ENCODE assay signal across 8 mouse cellular contexts in the genomic region with DNA sequence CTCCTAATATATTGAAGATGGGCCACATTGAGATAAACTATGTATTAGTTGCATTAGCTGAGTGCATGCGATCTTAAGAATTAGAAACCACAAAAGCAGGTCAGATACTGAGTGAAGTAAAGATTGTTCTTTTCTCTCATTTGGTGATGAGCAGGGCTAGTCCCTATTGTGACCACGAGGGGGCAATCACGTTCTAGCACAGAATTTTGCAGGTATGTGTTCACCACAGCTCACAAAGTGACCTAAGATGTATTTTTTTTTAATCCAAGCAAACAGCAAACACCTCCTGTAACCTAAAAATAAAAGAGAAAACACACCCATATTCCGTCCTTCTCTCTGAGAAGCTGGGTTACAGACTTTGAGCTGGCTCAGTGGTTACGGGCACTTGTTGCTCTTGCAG. TPM values are rescaled to one million over a fixed set of nuclear protein-coding genes. Genes with fewer than 3 reads are reported as not detected.
A peak's percentile ranks its signal among the peaks of the same experiment; 100 is the strongest.
DNase-seq lines count a peak whose midpoint lies in the region; ATAC-seq and TF ChIP-seq lines count a peak whose summit lies in the region.

No protein-coding gene starts in this region.

- H3K9me3 ChIP-seq in heart, embryonic 12.5 days (replicated peaks), result no peaks in the 10 kb centered on the region
- H3K9me3 ChIP-seq in G1E (replicated peaks), result no peaks in the 10 kb centered on the region

- no peak overlapping the region for H3K4me3 ChIP-seq in heart, embryonic 12.5 days
- H3K4me3 ChIP-seq in G1E (ENCODE audit: low read depth, low read length), result no peak overlapping the region

- TF ChIP-seq CTCF in G1E (IDR thresholded peaks at IDR 0.05; ENCODE audit: low read depth, low read length), result peak; percentile 92

- no peaks in the 10 kb centered on the region for H3K36me3 ChIP-seq in heart, embryonic 12.5 days
- H3K36me3 ChIP-seq in G1E (replicated peaks), result peaks cover 15% of the 10 kb centered on the region

- no peaks in the 10 kb centered on the region for H3K27me3 ChIP-seq in heart, embryonic 12.5 days (replicated peaks)
- no peaks in the 10 kb centered on the region for H3K27me3 ChIP-seq in G1E (ENCODE audit: insufficient read depth, low read length)

- no peak overlapping the region for H3K4me2 ChIP-seq in heart, embryonic 12.5 days

- DNase-seq in heart, adult 18-20 months, result peak; percentile 41 to 69
- DNase-seq in G1E (ENCODE audit: low spot score), result no peak
- peak; percentile 83 for DNase-seq in cerebellum, adult 9-10 months
- DNase-seq in layer of hippocampus, adult 18-20 months (ENCODE audit: low spot score in 2 of 2), result peak; percentile 48 to 84
- DNase-seq in lung, postnatal 25 days (ENCODE audit: low spot score), result peak; percentile 41
- peak; percentile 13 for DNase-seq in spleen, adult 12 weeks (ENCODE audit: low spot score)

- 26% methylated on average over 5 of the region's 5 CpGs for WGBS in heart, embryonic 12.5 days

- no peak overlapping the region for H3K27ac ChIP-seq in heart, embryonic 12.5 days (ENCODE audit: poor library complexity, severe bottlenecking)

- H3K9ac ChIP-seq in heart, embryonic 12.5 days, result no peak overlapping the region

- peaks cover 8% of the 10 kb centered on the region for H3K4me1 ChIP-seq in heart, embryonic 12.5 days (replicated peaks)
- peaks cover 15% of the 10 kb centered on the region for H3K4me1 ChIP-seq in G1E (ENCODE audit: insufficient read depth, low read depth, low read length)

- ATAC-seq in heart, embryonic 12.5 days (ENCODE audit: insufficient number of reproducible peaks, low FRiP score), result no peak
- peak; percentile 71 for ATAC-seq in G1E (ENCODE audit: extremely low read depth, insufficient number of reproducible peaks, low FRiP score, poor library complexity, severe bottlenecking)
- peak; percentile 89 for ATAC-seq in frontal cortex, adult (ENCODE audit: low TSS enrichment)

RNA-seq across cellular contexts. Expression of gene Gpr65, which starts 12.1 kb away (rescaled TPM):
- total RNA-seq in heart, adult 18-20 months (2021), result 1 to 10 TPM in 1 of 2 experiments, under 1 TPM in 1; 0.89 to 1.2 TPM
- 0.62 and 0.72 TPM in 2 replicates for polyA plus RNA-seq in heart, embryonic 12.5 days (2016; fragmentation: Nextera tagmentation; extraction: Ambion mirVana)
- total RNA-seq in G1E (2014; fragmentation: Nextera tagmentation) (142 and 144 TPM in 2 replicates), G1E (2017) (202 and 232 TPM in 2 replicates)
- 1.4 and 2.4 TPM in 2 replicates for polyA plus RNA-seq in G1E (2012)
- not detected for total RNA-seq in layer of hippocampus, adult 18-20 months (2021)

RNA-seq across cellular contexts. Expression of gene Galc, which starts 21.3 kb away (rescaled TPM):
- total RNA-seq in heart, adult 18-20 months (2021), result 1 to 10 TPM; 7.7 to 8.8 TPM
- 8.5 and 9.2 TPM in 2 replicates for polyA plus RNA-seq in heart, embryonic 12.5 days (2016; fragmentation: Nextera tagmentation; extraction: Ambion mirVana)
- total RNA-seq in G1E (2014; fragmentation: Nextera tagmentation) (120 and 131 TPM in 2 replicates), G1E (2017) (143 and 174 TPM in 2 replicates)
- 9.3 and 10.1 TPM in 2 replicates for polyA plus RNA-seq in G1E (2012)
- 10 to 100 TPM; 21.7 to 23.4 TPM for total RNA-seq in layer of hippocampus, adult 18-20 months (2021)

Comparison
In these comparisons a context has a peak if more than half of its experiments do, and no peak if none do; other contexts are left out.
1. RNA of gene Gpr65, which starts 12.1 kb away (total RNA-seq): 142 to 232 TPM in G1E; 0.89 to 1.2 TPM in heart, adult 18-20 months and not detected in layer of hippocampus, adult 18-20 months; every median in the first group is over 10 times any median in the second.
2. RNA of gene Galc, which starts 21.3 kb away (total RNA-seq): 120 to 174 TPM in G1E; 21.7 to 23.4 TPM in layer of hippocampus, adult 18-20 months and 7.7 to 8.8 TPM in heart, adult 18-20 months; every median in the first group is over 4 times any median in the second.